Comparison of ENCODE assay signal across 22 mouse cellular contexts in genomic region chr12:111872079-111872478, GRCm38 (mm10).
"Had no signal": no experiment of that assay in that cellular context is flagged by ENCODE, and none has a peak within 500 bp of the region (broad histone marks: within the 10 kb centered on the region; RNA-seq: fewer than 3 reads in every experiment).

No protein-coding gene starts in this region.

- H3K9me3 ChIP-seq: limb, embryonic 12.5 days; limb, embryonic 15.5 days; midbrain, embryonic 10.5 days; midbrain, embryonic 13.5 days; neural tube, embryonic 12.5 days; neural tube, embryonic 15.5 days; stomach, embryonic 15.5 days had no signal

- H3K27me3 ChIP-seq: limb, embryonic 12.5 days; limb, embryonic 15.5 days; midbrain, embryonic 13.5 days; neural tube, embryonic 12.5 days; neural tube, embryonic 15.5 days; stomach, embryonic 15.5 days had no signal

- H3K36me3 ChIP-seq: limb, embryonic 12.5 days; midbrain, embryonic 10.5 days; midbrain, embryonic 13.5 days; neural tube, embryonic 12.5 days had no signal

- H3K27ac ChIP-seq: limb, embryonic 12.5 days; limb, embryonic 15.5 days; liver, embryonic 14.5 days; midbrain, embryonic 10.5 days; midbrain, embryonic 13.5 days; neural tube, embryonic 12.5 days; neural tube, embryonic 15.5 days; stomach, embryonic 15.5 days had no signal

- H3K4me2 ChIP-seq: limb, embryonic 12.5 days; limb, embryonic 15.5 days; liver, embryonic 11.5 days; lung, embryonic 14.5 days; midbrain, embryonic 13.5 days; neural tube, embryonic 12.5 days; neural tube, embryonic 15.5 days; stomach, embryonic 15.5 days had no signal

- H3K4me1 ChIP-seq: limb, embryonic 12.5 days; limb, embryonic 15.5 days; midbrain, embryonic 10.5 days; midbrain, embryonic 13.5 days; neural tube, embryonic 12.5 days; neural tube, embryonic 15.5 days; stomach, embryonic 15.5 days had no signal

- H3K9ac ChIP-seq: limb, embryonic 12.5 days; limb, embryonic 15.5 days; liver, embryonic 14.5 days; liver, postnatal 0 days; lung, embryonic 14.5 days; midbrain, embryonic 13.5 days; neural tube, embryonic 12.5 days; neural tube, embryonic 15.5 days; stomach, embryonic 15.5 days had no signal

- H3K4me3 ChIP-seq: limb, embryonic 12.5 days; limb, embryonic 15.5 days; midbrain, embryonic 10.5 days; midbrain, embryonic 13.5 days; neural tube, embryonic 12.5 days; neural tube, embryonic 15.5 days; stomach, embryonic 15.5 days had no signal

- ATAC-seq: intestine, embryonic 16.5 days; liver, postnatal 0 days; lung, postnatal 0 days; midbrain, embryonic 13.5 days had no signal

- DNase-seq: kidney, adult 18-20 months; kidney, adult 9 months; kidney, postnatal 14 days; kidney, postnatal 4 days; left cerebral cortex, postnatal 4 days; liver, postnatal 0 days; lung, embryonic 14.5 days; lung, postnatal 36 days; retina, postnatal 1 day; right cerebral cortex, postnatal 25 days; spleen, adult 18-20 months had no signal
